Mouse (Mus musculus) C2C12 (cell line): ENCODE measurements around the gene Arhgap24. TPM values are rescaled to one million over a fixed set of nuclear protein-coding genes. Genes with fewer than 3 reads are reported as not detected.

ENCODE experiments used
- H3K27me3 ChIP-seq: one replicate; pipeline ENCODE4 v1.6.1; 2011; ENCODE audit not compliant: control insufficient read depth, insufficient read depth, insufficient read length
- H3K36me3 ChIP-seq: one replicate; pipeline ENCODE4 v1.6.1; 2011; ENCODE audit not compliant: control insufficient read depth, insufficient read depth
- H3K4me3 ChIP-seq: one replicate; pipeline ENCODE4 v1.5.1; 2011; ENCODE audit warnings: mild to moderate bottlenecking, control low read depth; ENCODE audit not compliant: poor library complexity, insufficient read depth, severe bottlenecking
- H3K79me2 ChIP-seq: one replicate; pipeline ENCODE4 v1.6.1; 2011; ENCODE audit not compliant: control insufficient read depth, insufficient read depth
- H3K79me3 ChIP-seq: one replicate; pipeline ENCODE4 v1.6.1; 2011; ENCODE audit warnings: low read depth, control low read depth
- H3ac ChIP-seq: one replicate; pipeline ENCODE3; 2011; ENCODE audit warnings: low read depth; ENCODE audit not compliant: control insufficient read depth, insufficient read length
- CEBPB ChIP-seq: IDR thresholded peaks from one replicate; pipeline ENCODE4 v1.6.1; 2011; ENCODE audit warnings: low read depth, mild to moderate bottlenecking, control low read depth, moderate library complexity
- CTCF ChIP-seq: IDR thresholded peaks from one replicate; pipeline ENCODE4 v1.5.1; 2011; ENCODE audit not compliant: control insufficient read depth, insufficient read depth, insufficient read length
- FOSL1 ChIP-seq: IDR thresholded peaks from one replicate; pipeline ENCODE4 v1.8.0; 2011; ENCODE audit warnings: mild to moderate bottlenecking, low read length; ENCODE audit not compliant: poor library complexity, insufficient read depth, severe bottlenecking
- MAX ChIP-seq: IDR thresholded peaks from one replicate; pipeline ENCODE4 v1.6.1; 2011; ENCODE audit warnings: mild to moderate bottlenecking, control low read depth
- MYOD1 ChIP-seq: IDR thresholded peaks from one replicate; pipeline ENCODE4 v1.6.1; 2011; ENCODE audit warnings: low read depth; ENCODE audit not compliant: control insufficient read depth, insufficient read length
- MYOG ChIP-seq: IDR thresholded peaks from one replicate; pipeline ENCODE4 v1.6.1; 2011; ENCODE audit not compliant: control insufficient read depth, insufficient read length; ENCODE audit errors: extremely low read depth
- USF1 ChIP-seq: IDR thresholded peaks from one replicate; pipeline ENCODE4 v1.6.1; 2011; ENCODE audit warnings: low read depth, mild to moderate bottlenecking, control low read depth, moderate library complexity
- polyA plus RNA-seq: library from polyadenylated mRNA; unstranded; fragments of >200 nt; fragmentation: generic; extraction: Trizol; gene quantifications from one replicate; pipeline ENCODE4 v1.2.1, GENCODE M21; 2012; ENCODE audit warnings: missing spikeins

Arhgap24 gene
- polyA plus RNA-seq, 1 experiment = 2.9 TPM

GRCm38 (mm10) chr5:102767058-102767444, 285.9 kb downstream of the Arhgap24 start:
- Histone ChIP-seq H3K79me2 (no peaks in the 10 kb centered on the region), H3K27me3 (no peaks in the 10 kb centered on the region), H3K79me3 (no peaks in the 10 kb centered on the region), H3K36me3 (no peaks in the 10 kb centered on the region), H3K4me3 (no peak overlapping the region), H3ac (no peak overlapping the region)
- TF ChIP-seq CEBPB = no peak
- TF ChIP-seq USF1 = no peak
- TF ChIP-seq CTCF = no peak
- TF ChIP-seq MYOD1 = no peak
- no peak for TF ChIP-seq MYOG
- no peak for TF ChIP-seq FOSL1
- no peak for TF ChIP-seq MAX

GRCm38 (mm10) chr5:102767822-102768221, 286.6 kb downstream of the Arhgap24 start:
- Histone ChIP-seq H3K4me3 (no peak overlapping the region), H3K79me2 (no peaks in the 10 kb centered on the region), H3ac (no peak overlapping the region), H3K27me3 (no peaks in the 10 kb centered on the region), H3K36me3 (no peaks in the 10 kb centered on the region), H3K79me3 (no peaks in the 10 kb centered on the region)
- TF ChIP-seq MAX (no peak), FOSL1 (no peak), MYOG (no peak), CTCF (no peak), MYOD1 (no peak), USF1 (no peak), CEBPB (no peak)

- Histone ChIP-seq H3K36me3 (no peaks in the 10 kb centered on the region), H3K27me3 (no peaks in the 10 kb centered on the region), H3K79me3 (no peaks in the 10 kb centered on the region), H3K79me2 (no peaks in the 10 kb centered on the region), H3K4me3 (no peak overlapping the region), H3ac (no peak overlapping the region)
- TF ChIP-seq MYOG = no peak
- no peak for TF ChIP-seq USF1
Measured at GRCm38 (mm10) chr5:102768385-102769080, 287.3 kb downstream of the Arhgap24 start.

- no peak overlapping the region for H3K4me3 ChIP-seq
Measured at GRCm38 (mm10) chr5:102770611-102771010, 289.4 kb downstream of the Arhgap24 start.

GRCm38 (mm10) chr5:102774500-102774899, 293.3 kb downstream of the Arhgap24 start:
- Histone ChIP-seq H3K4me3 (no peak overlapping the region), H3K36me3 (no peaks in the 10 kb centered on the region), H3K79me2 (no peaks in the 10 kb centered on the region), H3ac (no peak overlapping the region), H3K27me3 (no peaks in the 10 kb centered on the region), H3K79me3 (no peaks in the 10 kb centered on the region)
- TF ChIP-seq MYOD1 (no peak), MAX (no peak)

More at GRCm38 (mm10) chr5:102770611-102771010, 289.4 kb downstream of the Arhgap24 start:
- H3K79me3 ChIP-seq = no peaks in the 10 kb centered on the region
- no peaks in the 10 kb centered on the region for H3K79me2 ChIP-seq
- H3K27me3 ChIP-seq = no peaks in the 10 kb centered on the region
- no peak overlapping the region for H3ac ChIP-seq
- TF ChIP-seq FOSL1 (no peak), MAX (no peak), MYOG (no peak), CEBPB (no peak), MYOD1 (no peak), USF1 (no peak), CTCF (no peak)
- H3K36me3 ChIP-seq = no peaks in the 10 kb centered on the region

- no peaks in the 10 kb centered on the region for H3K36me3 ChIP-seq
- no peaks in the 10 kb centered on the region for H3K27me3 ChIP-seq
- no peak for TF ChIP-seq MYOD1
- H3ac ChIP-seq = no peak overlapping the region
- H3K79me2 ChIP-seq = no peaks in the 10 kb centered on the region
- no peak overlapping the region for H3K4me3 ChIP-seq
- no peaks in the 10 kb centered on the region for H3K79me3 ChIP-seq
Measured at GRCm38 (mm10) chr5:102777255-102777654, 296.1 kb downstream of the Arhgap24 start.

GRCm38 (mm10) chr5:102777852-102778251, 296.7 kb downstream of the Arhgap24 start:
- no peaks in the 10 kb centered on the region for H3K79me3 ChIP-seq
- H3K4me3 ChIP-seq = no peak overlapping the region
- TF ChIP-seq CTCF (no peak), FOSL1 (no peak), MYOD1 (no peak), MAX (no peak), CEBPB (no peak)
- H3ac ChIP-seq = no peak overlapping the region
- no peaks in the 10 kb centered on the region for H3K27me3 ChIP-seq
- H3K36me3 ChIP-seq = no peaks in the 10 kb centered on the region
- no peaks in the 10 kb centered on the region for H3K79me2 ChIP-seq
